Mouse (Mus musculus): Measurements from ENCODE around the gene Zfp989.
"Not testable (repeated sequence)": the region's sequence is repeated elsewhere in the genome, so short reads cannot be mapped to it uniquely, and the experiment has no call there.

Gene Zfp989

GRCm38 (mm10) chr4:146971757-146972156 lies at the start of gene Zfp989:
Gene Zfp989, plus strand, starts transcription at chr4:146971976.
- not testable (repeated sequence) for DNase-seq (ENCODE audit: low spot score in 2 of 2)

GRCm38 (mm10) chr4:146932311-146933082 lies 39.3 kb upstream of the Zfp989 start:
- no peak for DNase-seq (ENCODE audit: low spot score in 2 of 2)

- not testable (repeated sequence) for DNase-seq (ENCODE audit: low spot score in 2 of 2)
Measured at GRCm38 (mm10) chr4:146941691-146942090, 30.1 kb upstream of the Zfp989 start.

- not testable (repeated sequence) for DNase-seq (ENCODE audit: low spot score in 2 of 2)
Measured at GRCm38 (mm10) chr4:146976581-146976980, 4.8 kb downstream of the Zfp989 start.

- DNase-seq (ENCODE audit: low spot score in 2 of 2) = not testable (repeated sequence)
Measured at GRCm38 (mm10) chr4:147018400-147018799, 46.6 kb downstream of the Zfp989 start.

- DNase-seq (ENCODE audit: low spot score in 2 of 2) = not testable (repeated sequence)
Measured at GRCm38 (mm10) chr4:147021550-147021949, 49.8 kb downstream of the Zfp989 start, which contains the start of gene Rex2. Gene Rex2, plus strand, starts transcription at chr4:147021850.

GRCm38 (mm10) chr4:147026374-147026773 lies 54.6 kb downstream of the Zfp989 start:
- not testable (repeated sequence) for DNase-seq (ENCODE audit: low spot score in 2 of 2)

GRCm38 (mm10) chr4:147031308-147032036 lies 59.7 kb downstream of the Zfp989 start:
- not testable (repeated sequence) for DNase-seq (ENCODE audit: low spot score in 2 of 2)
